Mouse (Mus musculus): ENCODE data around the gene Agbl3.

DNA sequence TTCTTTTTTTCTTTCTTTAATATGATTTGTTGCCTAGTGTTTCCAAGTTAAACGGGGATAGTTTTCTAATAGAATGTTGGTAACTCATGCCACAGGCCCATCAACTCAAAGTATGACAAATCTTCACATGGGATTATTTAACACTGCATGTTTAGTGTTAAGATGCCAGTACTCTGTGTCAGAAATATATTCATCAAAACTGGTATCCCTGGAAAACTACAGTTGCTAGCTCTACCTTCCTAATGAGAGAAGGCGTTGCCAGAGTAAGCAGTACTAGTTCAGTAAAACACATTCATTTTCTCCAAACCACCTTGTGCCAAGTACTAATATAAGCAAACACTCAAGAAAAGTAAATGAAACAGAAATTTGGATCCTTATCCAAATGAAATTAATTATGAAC lies 10.2 kb upstream of the Agbl3 start:
- TF ChIP-seq CTCF (IDR thresholded peaks at IDR 0.05) (no peak), EP300 (IDR thresholded peaks at IDR 0.05) (no peak)
